Comparison of ENCODE assay signal across 8 mouse cellular contexts in the genomic region with DNA sequence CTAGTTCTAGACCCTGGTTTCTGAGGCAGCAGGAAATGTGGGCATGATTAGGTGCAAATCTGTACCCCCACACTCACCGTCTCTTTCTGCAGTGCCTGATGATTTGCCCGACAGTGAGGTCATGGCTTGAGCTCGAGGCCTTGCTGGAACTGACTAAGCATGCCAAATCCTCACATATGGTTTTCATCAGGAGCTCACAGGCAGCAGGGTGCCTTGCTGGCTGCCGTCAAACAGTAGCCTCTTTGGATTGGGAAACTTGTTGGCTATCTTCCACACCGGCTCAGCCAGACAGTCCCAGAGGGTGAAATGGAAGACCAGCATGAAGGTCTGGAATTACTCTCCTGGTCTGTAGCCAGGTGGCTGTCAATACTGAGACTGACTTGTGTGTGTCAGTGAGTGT.
DNase-seq lines count a peak whose midpoint lies in the region; ATAC-seq and TF ChIP-seq lines count a peak whose summit lies in the region.

No protein-coding gene starts in this region.

- no peak for ATAC-seq in liver, embryonic 11.5 days (replicated peaks; ENCODE audit: low FRiP score)
- peak; percentile 83 for ATAC-seq in hindbrain, postnatal 0 days
- peak; percentile 84; the same call in 1 of the 2 replicates for ATAC-seq in stomach, embryonic 16.5 days (ENCODE audit: insufficient read depth, low FRiP score)

- 45% methylated on average over 5 of the region's 5 CpGs for WGBS in liver, embryonic 11.5 days
- WGBS in hindbrain, postnatal 0 days = 20% methylated on average over 5 of the region's 5 CpGs
- WGBS in stomach, embryonic 16.5 days = 37% methylated on average over 5 of the region's 5 CpGs

- H3K4me1 ChIP-seq in liver, embryonic 11.5 days (replicated peaks; ENCODE audit: control insufficient read depth, insufficient read depth, low read length) = no peaks in the 10 kb centered on the region
- H3K4me1 ChIP-seq in hindbrain, postnatal 0 days (ENCODE audit: insufficient read depth, low read length) = no peaks in the 10 kb centered on the region
- no peaks in the 10 kb centered on the region for H3K4me1 ChIP-seq in stomach, embryonic 16.5 days (ENCODE audit: control insufficient read depth, insufficient read depth, low read length)

- no peaks in the 10 kb centered on the region for H3K36me3 ChIP-seq in liver, embryonic 11.5 days (ENCODE audit: control insufficient read depth, insufficient read depth, low read length)
- H3K36me3 ChIP-seq in hindbrain, postnatal 0 days (ENCODE audit: insufficient read depth, low read length) = no peaks in the 10 kb centered on the region
- H3K36me3 ChIP-seq in stomach, embryonic 16.5 days (ENCODE audit: control insufficient read depth, insufficient read depth, low read length) = no peaks in the 10 kb centered on the region

- peak; percentile 22 for DNase-seq in liver
- no peak for DNase-seq in liver, embryonic 11.5 days (ENCODE audit: low spot score)
- DNase-seq in cerebellum, postnatal 25 days = peak; percentile 85 to 88
- DNase-seq in gastrocnemius, postnatal 14 days = peak; percentile 74
- DNase-seq in hindbrain, postnatal 0 days (ENCODE audit: low spot score) = peak; percentile 86
- DNase-seq in lung, adult 18-20 months = peak; percentile 33 to 66
- no peak for DNase-seq in thymus, postnatal 4 days

- H3K27me3 ChIP-seq in liver, embryonic 11.5 days (replicated peaks; ENCODE audit: control insufficient read depth, insufficient read depth, low read length) = no peaks in the 10 kb centered on the region
- H3K27me3 ChIP-seq in hindbrain, postnatal 0 days (ENCODE audit: insufficient read depth, low read length) = no peaks in the 10 kb centered on the region
- no peaks in the 10 kb centered on the region for H3K27me3 ChIP-seq in stomach, embryonic 16.5 days (ENCODE audit: control insufficient read depth, insufficient read depth, low read length)

- peaks cover 4% of the 10 kb centered on the region; the same call in 1 of the 2 replicates for H3K9me3 ChIP-seq in liver, embryonic 11.5 days (ENCODE audit: control insufficient read depth, low read length)
- H3K9me3 ChIP-seq in hindbrain, postnatal 0 days (ENCODE audit: low read length) = no peaks in the 10 kb centered on the region
- H3K9me3 ChIP-seq in stomach, embryonic 16.5 days (replicated peaks; ENCODE audit: control insufficient read depth, low read length) = peaks cover 3% of the 10 kb centered on the region; the same call in 1 of the 2 replicates

- no peak for TF ChIP-seq CTCF in hindbrain, postnatal 0 days (IDR thresholded peaks at IDR 0.05; ENCODE audit: low read depth)

- no peak overlapping the region for H3K4me2 ChIP-seq in liver, embryonic 11.5 days
- no peak overlapping the region for H3K4me2 ChIP-seq in hindbrain, postnatal 0 days (ENCODE audit: low read depth, low read length)
- H3K4me2 ChIP-seq in stomach, embryonic 16.5 days (ENCODE audit: low read depth, low read length) = no peak overlapping the region

- intact Hi-C loops in gastrocnemius, postnatal 14 days (cut with DNase I; ENCODE audit: low total_unique reads) = no loop called here

- H3K4me3 ChIP-seq in liver, embryonic 11.5 days (ENCODE audit: low read depth, low read length) = no peak overlapping the region
- no peak overlapping the region for H3K4me3 ChIP-seq in hindbrain, postnatal 0 days (ENCODE audit: low read length)
- H3K4me3 ChIP-seq in stomach, embryonic 16.5 days (replicated peaks; ENCODE audit: low read length) = no peak overlapping the region

- no peak overlapping the region for H3K27ac ChIP-seq in liver, embryonic 11.5 days (ENCODE audit: low read depth, low read length)
- H3K27ac ChIP-seq in hindbrain, postnatal 0 days = no peak overlapping the region
- H3K27ac ChIP-seq in stomach, embryonic 16.5 days (ENCODE audit: low read length) = no peak overlapping the region

- H3K9ac ChIP-seq in liver, embryonic 11.5 days (ENCODE audit: low read depth, low read length) = no peak overlapping the region
- H3K9ac ChIP-seq in hindbrain, postnatal 0 days (replicated peaks; ENCODE audit: low read length) = no peak overlapping the region
- H3K9ac ChIP-seq in stomach, embryonic 16.5 days (ENCODE audit: low read length) = no peak overlapping the region

Comparison
In these comparisons a context has a peak if more than half of its experiments do, and no peak if none do; other contexts are left out.
1. DNase-seq: peak in liver (single experiment), cerebellum, postnatal 25 days (2 of 2), gastrocnemius, postnatal 14 days (single experiment), hindbrain, postnatal 0 days (single experiment) and lung, adult 18-20 months (2 of 2); none in liver, embryonic 11.5 days (single experiment) and thymus, postnatal 4 days (single experiment).